7 mouse cellular contexts compared by ENCODE assay signal in genomic region chrX:168659803-168660202, GRCm38 (mm10). TPM values are rescaled to one million over a fixed set of nuclear protein-coding genes. Genes with fewer than 3 reads are reported as not detected.
A peak's percentile ranks its signal among the peaks of the same experiment; 100 is the strongest.
DNase-seq lines count a peak whose midpoint lies in the region; ATAC-seq and TF ChIP-seq lines count a peak whose summit lies in the region.
"Not testable (repeated sequence)": the region's sequence is repeated elsewhere in the genome, so short reads cannot be mapped to it uniquely, and the experiment has no call there.

No protein-coding gene starts in this region.

- WGBS in cerebellum, adult 2 months, result 57% methylated on average over 4 of the region's 4 CpGs
- 61% methylated on average over 4 of the region's 4 CpGs for WGBS in embryonic facial prominence, embryonic 14.5 days
- WGBS in heart, adult 2 months, result 60% methylated on average over 4 of the region's 4 CpGs

- not testable (repeated sequence) for H3K36me3 ChIP-seq in embryonic facial prominence, embryonic 14.5 days (ENCODE audit: control insufficient read depth, insufficient read depth, low read length); heart, adult 2 months (ENCODE audit: control insufficient read depth, insufficient read depth, low read length)

- TF ChIP-seq CTCF in cerebellum, adult 2 months (IDR thresholded peaks at IDR 0.05; ENCODE audit: borderline replicate concordance, insufficient read depth, low read depth, low read length), result peak; percentile 7; the same call in 1 of the 2 replicates
- peak; percentile 63 for TF ChIP-seq CTCF in heart, adult 2 months (IDR thresholded peaks at IDR 0.05)

- not testable (repeated sequence) for TF ChIP-seq EP300 in heart, adult 2 months (IDR thresholded peaks at IDR 0.05; ENCODE audit: insufficient read depth, low read depth, low read length)

- not testable (repeated sequence) for TF ChIP-seq POLR2A in cerebellum, adult 2 months (IDR thresholded peaks at IDR 0.05; ENCODE audit: borderline replicate concordance, insufficient read depth, low read length); heart, adult 2 months (IDR thresholded peaks at IDR 0.05; ENCODE audit: insufficient read depth, low read depth, low read length)

- ATAC-seq in embryonic facial prominence, embryonic 14.5 days (ENCODE audit: low read depth), result not testable (repeated sequence)
- peak; percentile 55; the same call in 1 of the 2 replicates for ATAC-seq in neutrophil, adult 5-6 weeks (ENCODE audit: extremely low read depth, insufficient number of reproducible peaks, low FRiP score, poor library complexity, severe bottlenecking)

- not testable (repeated sequence) for H3K9ac ChIP-seq in embryonic facial prominence, embryonic 14.5 days (ENCODE audit: low read depth, low read length); heart, adult 2 months (ENCODE audit: low read depth, low read length)

- H3K27ac ChIP-seq in cerebellum, adult 2 months (ENCODE audit: insufficient read depth, low read length); embryonic facial prominence, embryonic 14.5 days (replicated peaks; ENCODE audit: low read depth, low read length); heart, adult 2 months: not testable (repeated sequence)

- intact Hi-C loops in heart, adult 2 months (cut with DNase I), result loop anchor here (5.0 kb wide), 1 partner anchor 277 kb away; no protein-coding TSS in a partner anchor

- H3K4me1 ChIP-seq in cerebellum, adult 2 months (ENCODE audit: control insufficient read depth, insufficient read depth, low read length); embryonic facial prominence, embryonic 14.5 days (ENCODE audit: control insufficient read depth, insufficient read depth, low read length); heart, adult 2 months (ENCODE audit: control insufficient read depth, insufficient read depth, low read length): not testable (repeated sequence)

- not testable (repeated sequence) for H3K4me3 ChIP-seq in cerebellum, adult 2 months (replicated peaks; ENCODE audit: insufficient read depth, low read depth, low read length); embryonic facial prominence, embryonic 14.5 days (ENCODE audit: low read depth, low read length); heart, adult 2 months

- not testable (repeated sequence) for H3K79me2 ChIP-seq in heart, adult 2 months (replicated peaks; ENCODE audit: control insufficient read depth, insufficient read depth, low read length)

- not testable (repeated sequence) for H3K27me3 ChIP-seq in cerebellum, adult 2 months (ENCODE audit: control insufficient read depth, insufficient read depth, low read length); embryonic facial prominence, embryonic 14.5 days (replicated peaks; ENCODE audit: control insufficient read depth, insufficient read depth, low read length); heart, adult 2 months (ENCODE audit: control insufficient read depth, insufficient read depth, low read length)

- H3K9me3 ChIP-seq in embryonic facial prominence, embryonic 14.5 days (ENCODE audit: control insufficient read depth, low read length), result not testable (repeated sequence)

- not testable (repeated sequence) for H3K4me2 ChIP-seq in embryonic facial prominence, embryonic 14.5 days (ENCODE audit: low read depth, low read length)

- peak; percentile 75 for DNase-seq in NIH3T3 (ENCODE audit: low read depth)
- peak in 1 of 2 experiments; percentile 14 for DNase-seq in cerebellum, adult 2 months
- peak; percentile 56 for DNase-seq in embryonic facial prominence, embryonic 14.5 days (ENCODE audit: low spot score)
- DNase-seq in heart, adult 2 months, result not testable (repeated sequence)
- DNase-seq in kidney, adult 9 months, result peak; percentile 28
- peak; percentile 29 for DNase-seq in lung, postnatal 10 days

RNA-seq across cellular contexts. Expression of gene Msl3, which starts 13.9 kb away (rescaled TPM):
- polyA plus RNA-seq in cerebellum, adult 2 months (2012; rRNA removed), result 24.1 and 24.5 TPM in 2 replicates
- 38.7 and 42.8 TPM in 2 replicates for polyA plus RNA-seq in embryonic facial prominence, embryonic 14.5 days (2014; fragmentation: Nextera tagmentation; extraction: Ambion mirVana)
- 10 to 100 TPM; 43.2 to 56.0 TPM for total RNA-seq in heart, adult 2 months (2021)
- 23.0 and 38.6 TPM in 2 replicates for polyA plus RNA-seq in heart, adult 2 months (2012; rRNA removed)
- 49.8 and 55.3 TPM in 2 replicates for total RNA-seq in neutrophil, adult 5-6 weeks (2017)
